Mouse (Mus musculus) small intestine, adult 2 months (tissue): ENCODE measurements around the gene Galnt11. TPM values are rescaled to one million over a fixed set of nuclear protein-coding genes. Genes with fewer than 3 reads are reported as not detected.

Experiments used
- H3K27ac ChIP-seq: fragments of 200-500 bp; 2 replicates; pipeline ENCODE4 v1.5.1; 2012; ENCODE audit warnings: low read depth, low read length, control low read depth, inconsistent platforms; ENCODE audit not compliant: insufficient read depth
- H3K27me3 ChIP-seq: fragments of 200-500 bp; 2 replicates; pipeline ENCODE4 v1.6.1; 2012; ENCODE audit warnings: mild to moderate bottlenecking, moderate library complexity, low read length, inconsistent platforms; ENCODE audit not compliant: control insufficient read depth, insufficient read depth
- H3K36me3 ChIP-seq: fragments of 200-500 bp; 2 replicates; pipeline ENCODE4 v1.6.1; 2012; ENCODE audit warnings: mild to moderate bottlenecking, low read length, control low read depth, inconsistent platforms; ENCODE audit not compliant: control insufficient read depth, insufficient read depth
- H3K4me1 ChIP-seq: fragments of 200-500 bp; 2 replicates; pipeline ENCODE4 v1.6.1; 2012; ENCODE audit warnings: low read length, inconsistent platforms, mixed read lengths; ENCODE audit not compliant: control insufficient read depth, insufficient read depth, insufficient read length
- H3K4me3 ChIP-seq: fragments of 200-500 bp; 2 replicates; pipeline ENCODE4 v1.5.1; 2012; ENCODE audit warnings: low read depth, mild to moderate bottlenecking, control low read depth, inconsistent platforms, low read length, moderate library complexity
- CTCF ChIP-seq: fragments of 200-500 bp; IDR thresholded peaks from 2 replicates; pipeline ENCODE4 v1.5.1; 2012; ENCODE audit warnings: low read depth, mild to moderate bottlenecking, control low read depth, inconsistent platforms, low read length, moderate library complexity, mixed read lengths; ENCODE audit not compliant: insufficient replicate concordance, insufficient read length; ENCODE audit errors: extremely low read depth
- POLR2A ChIP-seq: fragments of 200-500 bp; IDR thresholded peaks from 2 replicates; pipeline ENCODE4 v1.6.1; 2012; ENCODE audit warnings: low read depth, mild to moderate bottlenecking, control low read depth, inconsistent platforms, low read length, moderate library complexity
- WGBS: fragments of 180-500 bp; shearing (Covaris S2); methylation state at CpG from one replicate; pipeline ENCODE4 v1.1.7; 2018; 5-methylcytosine and 5-hydroxymethylcytosine counted together
- polyA plus RNA-seq: library from polyadenylated mRNA; depleted of rRNA; stranded (reverse); fragments of >200 nt; gene quantifications from 2 replicates; pipeline ENCODE4 v1.2.3, GENCODE M21; 2012

Galnt11 gene
- polyA plus RNA-seq, 1 experiment: 7.7 TPM

- WGBS: 96% methylated on average over 2 of the region's 2 CpGs
- Histone ChIP-seq H3K4me3 (no peak overlapping the region), H3K36me3 (peaks cover 25% of the 10 kb centered on the region), H3K4me1 (peaks cover 15% of the 10 kb centered on the region), H3K27me3 (no peaks in the 10 kb centered on the region), H3K27ac (no peak overlapping the region)
- TF ChIP-seq POLR2A: no peak
- TF ChIP-seq CTCF: no peak
These were observed 35.0 kb downstream of the Galnt11 start for GRCm38 (mm10) chr5:25256686-25257085.

DNA sequence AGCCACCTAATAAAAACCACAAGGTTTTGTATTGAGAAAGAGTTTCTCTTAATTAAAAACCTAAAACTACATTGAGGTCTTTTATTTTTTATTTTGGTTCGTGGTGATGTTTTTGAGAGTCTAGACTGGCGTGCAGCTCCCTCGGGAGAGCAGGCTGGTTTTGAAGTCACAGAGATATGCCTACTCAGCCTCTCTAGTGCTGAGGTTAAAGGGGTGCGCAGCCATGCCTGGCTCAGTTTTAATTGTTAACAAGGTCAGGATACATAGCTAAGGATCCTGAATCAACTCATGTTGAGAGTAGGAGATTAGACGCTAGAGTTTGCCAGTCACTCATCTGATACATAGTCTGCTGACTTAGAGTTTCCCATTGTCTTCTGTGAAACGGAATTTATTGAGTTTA, 39.7 kb downstream of the Galnt11 start:
- 86% methylated on average over 6 of the region's 6 CpGs for WGBS
- H3K27me3 ChIP-seq: no peaks in the 10 kb centered on the region
- TF ChIP-seq POLR2A (no peak), CTCF (no peak)
- no peak overlapping the region for H3K4me3 ChIP-seq
- no peaks in the 10 kb centered on the region for H3K4me1 ChIP-seq
- no peak overlapping the region for H3K27ac ChIP-seq
- peaks cover 44% of the 10 kb centered on the region for H3K36me3 ChIP-seq

DNA sequence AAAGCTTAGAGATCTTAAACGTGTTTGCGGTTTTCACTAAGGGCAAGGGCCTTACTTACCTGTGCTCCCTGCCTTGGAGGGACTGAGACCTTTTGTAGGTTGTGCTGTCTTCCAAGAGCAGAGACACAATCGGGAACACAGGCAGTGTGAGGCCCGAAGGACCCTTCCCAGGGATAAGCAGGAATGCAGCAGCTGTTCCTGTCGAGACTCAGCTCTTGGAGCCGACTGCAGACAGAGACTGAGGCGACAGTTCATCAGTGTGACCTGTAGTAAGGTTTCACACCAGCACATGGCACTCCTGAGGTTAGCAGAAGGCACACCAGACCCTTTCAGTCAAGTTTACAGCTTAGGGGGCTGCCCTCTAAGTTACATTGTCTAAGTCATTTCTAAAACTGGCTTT, 40.6 kb downstream of the Galnt11 start:
- Histone ChIP-seq H3K27ac (no peak overlapping the region), H3K36me3 (peaks cover 48% of the 10 kb centered on the region), H3K4me1 (no peaks in the 10 kb centered on the region), H3K4me3 (no peak overlapping the region), H3K27me3 (no peaks in the 10 kb centered on the region)
- WGBS: 79% methylated on average over 7 of the region's 7 CpGs
- TF ChIP-seq POLR2A: no peak
- TF ChIP-seq CTCF: no peak

- no peaks in the 10 kb centered on the region for H3K27me3 ChIP-seq
- no peaks in the 10 kb centered on the region for H3K4me1 ChIP-seq
- H3K27ac ChIP-seq: no peak overlapping the region
- 93% methylated on average over 4 of the region's 4 CpGs for WGBS
- H3K4me3 ChIP-seq: no peak overlapping the region
- H3K36me3 ChIP-seq: peaks cover 50% of the 10 kb centered on the region
- no peak for TF ChIP-seq POLR2A
- TF ChIP-seq CTCF: no peak
These were observed 46.7 kb downstream of the Galnt11 start for GRCm38 (mm10) chr5:25268258-25268888.

DNA sequence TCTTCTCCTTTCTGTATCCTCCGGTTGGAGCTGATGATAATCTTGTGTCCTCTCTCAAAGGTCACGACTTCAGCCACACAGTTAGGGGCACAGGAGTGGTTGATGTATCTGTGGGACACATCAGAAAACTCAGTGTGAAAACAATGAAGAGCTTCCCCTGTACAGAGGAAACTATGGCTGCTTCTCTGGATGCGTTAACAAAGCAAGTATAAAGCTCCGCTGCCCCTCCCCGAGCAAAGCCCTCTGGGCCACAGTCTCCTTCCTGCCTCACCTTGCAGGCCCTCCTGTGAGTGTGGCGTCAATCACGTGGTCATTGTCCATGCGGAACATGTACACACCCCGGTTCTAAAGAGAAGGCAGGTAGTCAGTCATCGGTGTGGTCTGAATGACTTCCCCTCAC, 53.9 kb downstream of the Galnt11 start:
- TF ChIP-seq POLR2A (no peak), CTCF (no peak)
- 86% methylated on average over 10 of the region's 10 CpGs for WGBS
- Histone ChIP-seq H3K4me1 (no peaks in the 10 kb centered on the region), H3K4me3 (no peak overlapping the region), H3K36me3 (peaks cover 56% of the 10 kb centered on the region), H3K27me3 (no peaks in the 10 kb centered on the region), H3K27ac (no peak overlapping the region)

DNA sequence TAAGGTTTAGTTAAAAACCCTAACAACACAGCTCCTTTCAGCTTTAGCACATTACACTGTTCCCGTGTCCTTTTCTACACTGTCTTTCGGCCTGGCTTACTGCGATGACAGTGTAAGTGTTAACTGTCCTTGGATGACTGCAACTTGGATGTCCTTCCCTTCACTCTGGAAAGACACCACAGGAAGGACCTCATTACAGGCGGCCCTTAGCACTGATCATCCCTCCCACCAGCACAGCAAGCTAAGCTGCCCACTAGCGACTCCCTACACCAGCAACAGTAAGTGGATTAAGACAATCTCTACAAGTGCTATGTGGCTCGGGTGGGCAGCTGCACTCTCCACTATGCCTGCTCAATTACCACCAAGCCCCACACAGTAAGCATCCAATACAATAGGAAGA, 54.7 kb downstream of the Galnt11 start:
- Histone ChIP-seq H3K27me3 (no peaks in the 10 kb centered on the region), H3K4me1 (no peaks in the 10 kb centered on the region), H3K36me3 (peaks cover 57% of the 10 kb centered on the region), H3K27ac (no peak overlapping the region), H3K4me3 (no peak overlapping the region)
- no peak for TF ChIP-seq POLR2A
- no peak for TF ChIP-seq CTCF
- 92% methylated on average over 6 of the region's 6 CpGs for WGBS

DNA sequence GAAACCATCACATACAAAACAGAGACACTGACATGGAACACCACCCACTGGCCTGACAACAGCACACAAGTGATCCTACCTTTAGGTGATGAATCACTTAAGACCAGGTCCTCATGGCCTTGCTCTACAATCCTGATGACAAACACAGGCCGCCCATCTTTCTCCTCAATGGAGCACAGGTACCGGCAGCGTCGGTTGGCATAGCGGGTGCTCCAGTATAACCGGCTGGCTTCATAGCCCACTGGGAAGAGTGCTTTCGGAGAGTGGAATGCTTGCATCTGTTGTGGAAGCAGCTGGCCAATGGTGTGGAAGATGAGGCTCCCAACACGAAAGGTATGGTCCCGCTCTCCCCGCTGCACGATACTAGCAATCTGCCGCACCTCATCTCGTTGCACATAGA, 62.3 kb downstream of the Galnt11 start:
- Histone ChIP-seq H3K27ac (no peak overlapping the region), H3K4me3 (no peak overlapping the region), H3K36me3 (peaks cover 75% of the 10 kb centered on the region), H3K27me3 (no peaks in the 10 kb centered on the region), H3K4me1 (no peaks in the 10 kb centered on the region)
- no peak for TF ChIP-seq CTCF
- TF ChIP-seq POLR2A: no peak
- 97% methylated on average over 13 of the region's 13 CpGs for WGBS

GRCm38 (mm10) chr5:25296830-25297229, 75.1 kb downstream of the Galnt11 start:
- H3K4me3 ChIP-seq: no peak overlapping the region
- 70% methylated on average over 3 of the region's 3 CpGs for WGBS
- no peaks in the 10 kb centered on the region for H3K27me3 ChIP-seq
- no peak for TF ChIP-seq POLR2A
- TF ChIP-seq CTCF: no peak
- H3K4me1 ChIP-seq: no peaks in the 10 kb centered on the region
- H3K27ac ChIP-seq: no peak overlapping the region
- H3K36me3 ChIP-seq: peaks cover 51% of the 10 kb centered on the region
